Mouse (Mus musculus) kidney, postnatal 4 days (tissue): ENCODE results near the gene Caap1.
A peak's percentile ranks its signal among the peaks of the same experiment; 100 is the strongest.

Experiments
- DNase-seq, 2 experiments: peaks; one replicate each; pipeline ENCODE4 v3.0.0; 2021; ENCODE audit warnings: mixed read lengths in 2 of 2

Caap1 gene

DNA sequence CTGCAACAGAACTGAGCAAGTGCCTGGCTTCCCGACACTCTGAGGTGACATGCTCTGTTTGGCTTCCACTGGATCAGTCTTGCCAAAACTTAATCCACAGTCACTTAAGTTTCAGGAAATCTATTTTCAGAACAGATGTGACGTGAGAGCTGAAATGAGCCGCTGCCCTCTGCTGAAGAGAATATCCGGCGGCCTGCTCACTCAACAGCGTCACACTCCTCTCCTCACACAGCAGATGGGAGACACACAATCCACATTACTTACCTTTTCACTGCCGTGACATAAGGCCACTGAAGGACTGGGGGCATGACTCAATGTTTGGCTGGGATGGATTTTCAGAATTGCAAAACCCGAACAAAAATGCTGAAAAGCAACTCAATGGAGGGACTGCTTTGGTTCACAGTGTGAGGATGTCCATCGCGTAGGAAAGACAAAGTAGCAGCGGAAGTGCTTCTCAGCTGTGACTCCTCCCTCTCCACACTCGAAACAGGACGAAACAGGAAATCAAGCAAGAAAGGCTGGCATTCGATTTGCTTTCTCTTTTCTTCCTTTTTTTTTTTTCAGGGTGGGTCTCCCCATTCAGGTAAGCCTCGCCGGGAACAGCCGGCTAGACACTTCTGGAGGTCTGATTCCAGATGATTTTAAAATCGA lies 79.7 kb downstream of the Caap1 start:
- peak; percentile 7 to 11 for DNase-seq

DNA sequence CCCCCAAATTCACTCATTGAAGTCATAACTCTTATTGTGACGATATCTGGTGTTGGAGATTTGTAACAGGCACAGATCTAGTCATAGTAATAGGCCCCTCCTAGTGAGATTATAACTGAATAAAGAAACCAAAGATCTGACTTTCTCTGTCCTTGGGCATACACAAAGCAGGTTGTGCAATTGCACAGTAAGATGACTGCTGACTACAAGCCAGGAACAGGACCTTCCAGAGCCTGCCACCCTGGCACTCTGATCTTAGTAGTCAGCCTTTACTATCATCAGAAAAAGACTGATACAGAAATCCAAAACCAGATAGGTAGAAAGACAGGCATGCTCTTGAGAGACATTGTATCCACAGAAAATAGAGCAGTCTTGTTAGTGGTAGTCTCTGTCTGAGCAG lies 83.3 kb downstream of the Caap1 start:
- DNase-seq: no peak

DNA sequence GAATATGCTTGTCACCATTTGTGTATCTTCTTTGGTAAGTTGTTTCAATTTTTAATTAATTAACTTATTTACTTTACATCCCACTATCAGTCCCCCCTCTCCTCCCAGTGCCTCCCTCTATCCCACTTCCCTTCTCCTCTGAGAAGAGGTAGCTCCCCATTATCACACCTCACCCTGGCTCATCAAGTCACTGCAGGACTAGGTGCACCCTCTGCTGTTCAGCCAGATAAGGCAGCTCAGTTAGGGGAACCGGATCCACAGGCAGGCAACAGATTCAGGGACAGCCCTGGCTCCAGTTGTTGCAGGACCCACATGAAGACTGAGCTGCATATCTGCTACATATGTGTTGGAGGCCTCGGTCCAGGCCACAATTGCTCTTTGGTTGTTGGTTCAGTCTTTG lies 97.2 kb downstream of the Caap1 start:
- DNase-seq: no peak

DNA sequence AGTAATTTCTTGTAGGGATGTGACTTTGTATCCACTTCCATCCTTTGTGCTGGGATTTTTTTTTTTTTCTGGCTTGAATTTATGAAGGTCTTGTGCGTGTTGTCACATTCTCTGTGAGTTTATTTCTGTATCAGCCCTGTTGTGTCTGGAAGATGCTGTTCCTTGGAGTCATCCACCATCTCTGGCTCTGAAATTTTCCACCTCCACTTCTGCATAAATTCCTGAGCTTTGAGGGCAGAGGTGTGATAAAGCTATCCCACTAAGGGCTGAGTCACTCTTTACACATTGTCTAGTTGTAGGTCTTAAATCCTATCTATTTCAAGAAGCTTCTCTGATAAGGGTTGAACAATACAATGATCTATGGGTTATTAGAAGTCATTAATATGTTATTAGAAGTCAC lies 101.7 kb downstream of the Caap1 start:
- no peak for DNase-seq
